Mouse (Mus musculus) cerebral cortex, adult 2 months (tissue): ENCODE data around the gene Mrpl58.

Experiments
- WGBS: fragments of 180-500 bp; shearing (Covaris S2); methylation state at CpG from one replicate; pipeline ENCODE4 v1.1.7; 2018; 5-methylcytosine and 5-hydroxymethylcytosine counted together

Gene Mrpl58

GRCm38 (mm10) chr11:115427482-115428331 lies 24.2 kb downstream of the Mrpl58 start:
- WGBS, result 15% methylated on average over 20 of the region's 20 CpGs

GRCm38 (mm10) chr11:115429307-115429706 lies 25.8 kb downstream of the Mrpl58 start:
- 44% methylated on average over 7 of the region's 7 CpGs for WGBS

- WGBS, result 95% methylated on average over 6 of the region's 6 CpGs
These were observed 27.0 kb downstream of the Mrpl58 start for GRCm38 (mm10) chr11:115430561-115430960.

GRCm38 (mm10) chr11:115432814-115433213 lies 29.3 kb downstream of the Mrpl58 start:
- 65% methylated on average over 4 of the region's 4 CpGs for WGBS

GRCm38 (mm10) chr11:115433342-115433741 lies 29.8 kb downstream of the Mrpl58 start:
- WGBS, result 88% methylated on average over 6 of the region's 6 CpGs

GRCm38 (mm10) chr11:115435596-115436337 lies 32.2 kb downstream of the Mrpl58 start:
- WGBS, result 12% methylated on average over 31 of the region's 31 CpGs

GRCm38 (mm10) chr11:115437571-115438122 lies 34.1 kb downstream of the Mrpl58 start:
- WGBS, result 50% methylated on average over 5 of the region's 5 CpGs

GRCm38 (mm10) chr11:115439326-115439725 lies 35.8 kb downstream of the Mrpl58 start:
- 84% methylated on average over 3 of the region's 3 CpGs for WGBS

GRCm38 (mm10) chr11:115439906-115440595 lies 36.5 kb downstream of the Mrpl58 start, which contains the start of gene Trim80:
Gene Trim80, plus strand, starts transcription at chr11:115440545.
- WGBS, result 96% methylated on average over 9 of the region's 9 CpGs

GRCm38 (mm10) chr11:115441417-115441816 lies 37.9 kb downstream of the Mrpl58 start:
- WGBS, result 65% methylated on average over 15 of the region's 15 CpGs

- WGBS, result 77% methylated on average over 3 of the region's 3 CpGs
These were observed 43.4 kb downstream of the Mrpl58 start for GRCm38 (mm10) chr11:115446906-115447305.

GRCm38 (mm10) chr11:115447321-115447885 lies 43.9 kb downstream of the Mrpl58 start:
- WGBS, result 93% methylated on average over 11 of the region's 11 CpGs

- 90% methylated on average over 16 of the region's 16 CpGs for WGBS
These were observed 44.5 kb downstream of the Mrpl58 start for GRCm38 (mm10) chr11:115448075-115448474.

- 81% methylated on average over 7 of the region's 7 CpGs for WGBS
These were observed 45.4 kb downstream of the Mrpl58 start for GRCm38 (mm10) chr11:115448998-115449397.

GRCm38 (mm10) chr11:115450176-115450575 lies 46.6 kb downstream of the Mrpl58 start:
- 89% methylated on average over 7 of the region's 7 CpGs for WGBS

GRCm38 (mm10) chr11:115451781-115452241 lies 48.3 kb downstream of the Mrpl58 start:
- WGBS, result 77% methylated on average over 8 of the region's 8 CpGs

- 78% methylated on average over 7 of the region's 7 CpGs for WGBS
These were observed 48.8 kb downstream of the Mrpl58 start for GRCm38 (mm10) chr11:115452281-115452860.

GRCm38 (mm10) chr11:115453306-115453705 lies 49.8 kb downstream of the Mrpl58 start:
- WGBS, result 77% methylated on average over 4 of the region's 4 CpGs

GRCm38 (mm10) chr11:115454822-115455221 lies 51.3 kb downstream of the Mrpl58 start:
- 87% methylated on average over 6 of the region's 6 CpGs for WGBS

- 89% methylated on average over 15 of the region's 15 CpGs for WGBS
These were observed 52.1 kb downstream of the Mrpl58 start for GRCm38 (mm10) chr11:115455619-115456018.

- WGBS, result 90% methylated on average over 5 of the region's 5 CpGs
These were observed 52.6 kb downstream of the Mrpl58 start for GRCm38 (mm10) chr11:115456182-115456581.
